Mouse (Mus musculus): ENCODE results near the gene Sgcd. TPM values are rescaled to one million over a fixed set of nuclear protein-coding genes. Genes with fewer than 3 reads are reported as not detected.

Sgcd gene
- total and polyA plus RNA-seq, 2 experiments from 2014 or later: 4.6 to 51.3 TPM

GRCm38 (mm10) chr11:47114366-47114765, 874.4 kb downstream of the Sgcd start:
- no peak for ATAC-seq (ENCODE audit: low FRiP score)
- Histone ChIP-seq H3K36me3 (ENCODE audit: insufficient read depth, low read length) (no peaks in the 10 kb centered on the region), H3K4me3 (ENCODE audit: low read depth, low read length) (no peak overlapping the region), H3K9me3 (ENCODE audit: low read length) (no peaks in the 10 kb centered on the region), H3K4me2 (ENCODE audit: low read depth, low read length, poor library complexity, severe bottlenecking) (no peak overlapping the region), H3K9ac (replicated peaks; ENCODE audit: low read length, poor library complexity, severe bottlenecking) (no peak overlapping the region), H3K27ac (ENCODE audit: low read depth, low read length) (no peak overlapping the region), H3K27me3 (ENCODE audit: insufficient read depth, low read length) (no peaks in the 10 kb centered on the region), H3K4me1 (ENCODE audit: insufficient read depth, low read length) (no peaks in the 10 kb centered on the region)
- no peak for TF ChIP-seq CTCF (IDR thresholded peaks at IDR 0.05)
- 90% methylated on average over 4 of the region's 4 CpGs for WGBS
- DNase-seq (ENCODE audit: low spot score): no peak

GRCm38 (mm10) chr11:47113081-47113480, 875.7 kb downstream of the Sgcd start:
- Histone ChIP-seq H3K9ac (replicated peaks; ENCODE audit: low read length, poor library complexity, severe bottlenecking) (no peak overlapping the region), H3K36me3 (ENCODE audit: insufficient read depth, low read length) (no peaks in the 10 kb centered on the region), H3K27ac (ENCODE audit: low read depth, low read length) (no peak overlapping the region), H3K4me3 (ENCODE audit: low read depth, low read length) (no peak overlapping the region), H3K4me1 (ENCODE audit: insufficient read depth, low read length) (no peaks in the 10 kb centered on the region), H3K27me3 (ENCODE audit: insufficient read depth, low read length) (no peaks in the 10 kb centered on the region), H3K4me2 (ENCODE audit: low read depth, low read length, poor library complexity, severe bottlenecking) (no peak overlapping the region), H3K9me3 (ENCODE audit: low read length) (no peaks in the 10 kb centered on the region)
- 59% methylated on average over 5 of the region's 5 CpGs for WGBS
- DNase-seq (ENCODE audit: low spot score): no peak
- no peak for TF ChIP-seq CTCF (IDR thresholded peaks at IDR 0.05)
- ATAC-seq (ENCODE audit: low FRiP score): no peak

- Histone ChIP-seq H3K36me3 (ENCODE audit: insufficient read depth, low read length) (no peaks in the 10 kb centered on the region), H3K27me3 (ENCODE audit: insufficient read depth, low read length) (no peaks in the 10 kb centered on the region), H3K4me3 (ENCODE audit: low read depth, low read length) (no peak overlapping the region), H3K9ac (replicated peaks; ENCODE audit: low read length, poor library complexity, severe bottlenecking) (no peak overlapping the region), H3K4me1 (ENCODE audit: insufficient read depth, low read length) (no peaks in the 10 kb centered on the region), H3K9me3 (ENCODE audit: low read length) (no peaks in the 10 kb centered on the region), H3K4me2 (ENCODE audit: low read depth, low read length, poor library complexity, severe bottlenecking) (no peak overlapping the region), H3K27ac (ENCODE audit: low read depth, low read length) (no peak overlapping the region)
- DNase-seq (ENCODE audit: low spot score): no peak
- no peak for TF ChIP-seq CTCF (IDR thresholded peaks at IDR 0.05)
- ATAC-seq (ENCODE audit: low FRiP score): no peak
Measured at GRCm38 (mm10) chr11:47110314-47110713, 878.5 kb downstream of the Sgcd start.

- DNase-seq (ENCODE audit: low spot score): no peak
- no peak for ATAC-seq (ENCODE audit: low FRiP score)
- H3K4me2 ChIP-seq (ENCODE audit: low read depth, low read length, poor library complexity, severe bottlenecking): no peak overlapping the region
- no peak overlapping the region for H3K27ac ChIP-seq (ENCODE audit: low read depth, low read length)
- H3K27me3 ChIP-seq (ENCODE audit: insufficient read depth, low read length): no peaks in the 10 kb centered on the region
- H3K9ac ChIP-seq (replicated peaks; ENCODE audit: low read length, poor library complexity, severe bottlenecking): no peak overlapping the region
- H3K9me3 ChIP-seq (ENCODE audit: low read length): no peaks in the 10 kb centered on the region
- H3K4me3 ChIP-seq (ENCODE audit: low read depth, low read length): no peak overlapping the region
- no peaks in the 10 kb centered on the region for H3K4me1 ChIP-seq (ENCODE audit: insufficient read depth, low read length)
- no peaks in the 10 kb centered on the region for H3K36me3 ChIP-seq (ENCODE audit: insufficient read depth, low read length)
- TF ChIP-seq CTCF (IDR thresholded peaks at IDR 0.05): no peak
- WGBS: 70% methylated on average over 2 of the region's 2 CpGs
Measured at GRCm38 (mm10) chr11:47107661-47108060, 881.1 kb downstream of the Sgcd start.

GRCm38 (mm10) chr11:47093296-47093912, 895.4 kb downstream of the Sgcd start:
- no peak for TF ChIP-seq CTCF (IDR thresholded peaks at IDR 0.05)
- H3K9ac ChIP-seq (replicated peaks; ENCODE audit: low read length, poor library complexity, severe bottlenecking): no peak overlapping the region
- no peaks in the 10 kb centered on the region for H3K9me3 ChIP-seq (ENCODE audit: low read length)
- no peak overlapping the region for H3K27ac ChIP-seq (ENCODE audit: low read depth, low read length)
- no peak overlapping the region for H3K4me3 ChIP-seq (ENCODE audit: low read depth, low read length)
- H3K36me3 ChIP-seq (ENCODE audit: insufficient read depth, low read length): no peaks in the 10 kb centered on the region
- 84% methylated on average over 5 of the region's 5 CpGs for WGBS
- H3K4me2 ChIP-seq (ENCODE audit: low read depth, low read length, poor library complexity, severe bottlenecking): no peak overlapping the region
- no peaks in the 10 kb centered on the region for H3K27me3 ChIP-seq (ENCODE audit: insufficient read depth, low read length)
- no peak for ATAC-seq (ENCODE audit: low FRiP score)
- H3K4me1 ChIP-seq (ENCODE audit: insufficient read depth, low read length): no peaks in the 10 kb centered on the region
- no peak for DNase-seq (ENCODE audit: low spot score)

GRCm38 (mm10) chr11:47082517-47082916, 906.3 kb downstream of the Sgcd start:
- H3K27ac ChIP-seq (ENCODE audit: low read depth, low read length): no peak overlapping the region
- TF ChIP-seq CTCF (IDR thresholded peaks at IDR 0.05): no peak
- H3K4me3 ChIP-seq (ENCODE audit: low read depth, low read length): no peak overlapping the region
- H3K27me3 ChIP-seq (ENCODE audit: insufficient read depth, low read length): no peaks in the 10 kb centered on the region
- no peaks in the 10 kb centered on the region for H3K4me1 ChIP-seq (ENCODE audit: insufficient read depth, low read length)
- no peak overlapping the region for H3K4me2 ChIP-seq (ENCODE audit: low read depth, low read length, poor library complexity, severe bottlenecking)
- H3K9ac ChIP-seq (replicated peaks; ENCODE audit: low read length, poor library complexity, severe bottlenecking): no peak overlapping the region
- H3K9me3 ChIP-seq (ENCODE audit: low read length): no peaks in the 10 kb centered on the region
- 89% methylated on average over 1 of the region's 1 CpGs for WGBS
- DNase-seq (ENCODE audit: low spot score) (no peak), ATAC-seq (ENCODE audit: low FRiP score) (no peak)
- no peaks in the 10 kb centered on the region for H3K36me3 ChIP-seq (ENCODE audit: insufficient read depth, low read length)
